Mouse (Mus musculus): ENCODE data around the gene Amotl1. TPM values are rescaled to one million over a fixed set of nuclear protein-coding genes. Genes with fewer than 3 reads are reported as not detected.
A peak's percentile ranks its signal among the peaks of the same experiment; 100 is the strongest.

Amotl1 gene
- total RNA-seq, 2 experiments from 2014 or later: 16.3 to 20.0 TPM

- no peak for DNase-seq (ENCODE audit: low spot score in 2 of 2)
Measured at GRCm38 (mm10) chr9:14642251-14643021, 2.4 kb downstream of the Amotl1 start.

- no peak for DNase-seq (ENCODE audit: low spot score in 2 of 2)
Measured at GRCm38 (mm10) chr9:14641310-14642067, 3.4 kb downstream of the Amotl1 start.

GRCm38 (mm10) chr9:14636244-14636643 is 8.6 kb downstream of the Amotl1 start:
- DNase-seq (ENCODE audit: low spot score in 2 of 2): no peak

GRCm38 (mm10) chr9:14635551-14635950 is 9.3 kb downstream of the Amotl1 start:
- no peak for DNase-seq (ENCODE audit: low spot score in 2 of 2)

GRCm38 (mm10) chr9:14634155-14634554 is 10.7 kb downstream of the Amotl1 start:
- peak in 1 of 2 experiments; percentile 39 for DNase-seq (ENCODE audit: low spot score in 2 of 2)

GRCm38 (mm10) chr9:14632365-14633163 is 12.3 kb downstream of the Amotl1 start:
- no peak for DNase-seq (ENCODE audit: low spot score in 2 of 2)

GRCm38 (mm10) chr9:14631729-14632128 is 13.1 kb downstream of the Amotl1 start:
- DNase-seq (ENCODE audit: low spot score in 2 of 2): no peak

GRCm38 (mm10) chr9:14627525-14627924 is 17.3 kb downstream of the Amotl1 start:
- DNase-seq (ENCODE audit: low spot score in 2 of 2): no peak

- no peak for DNase-seq (ENCODE audit: low spot score in 2 of 2)
Measured at GRCm38 (mm10) chr9:14625961-14626360, 18.9 kb downstream of the Amotl1 start.

- DNase-seq (ENCODE audit: low spot score in 2 of 2): no peak
Measured at GRCm38 (mm10) chr9:14625024-14625423, 19.8 kb downstream of the Amotl1 start.

GRCm38 (mm10) chr9:14623928-14624327 is 20.9 kb downstream of the Amotl1 start:
- no peak for DNase-seq (ENCODE audit: low spot score in 2 of 2)

GRCm38 (mm10) chr9:14623250-14623649 is 21.6 kb downstream of the Amotl1 start:
- DNase-seq (ENCODE audit: low spot score in 2 of 2): no peak

GRCm38 (mm10) chr9:14622848-14623247 is 22.0 kb downstream of the Amotl1 start:
- DNase-seq (ENCODE audit: low spot score in 2 of 2): no peak

- DNase-seq (ENCODE audit: low spot score in 2 of 2): no peak
Measured at GRCm38 (mm10) chr9:14620107-14620506, 24.7 kb downstream of the Amotl1 start.

- DNase-seq (ENCODE audit: low spot score in 2 of 2): peak in 1 of 2 experiments; percentile 41
Measured at GRCm38 (mm10) chr9:14614931-14615880, 29.6 kb downstream of the Amotl1 start.

GRCm38 (mm10) chr9:14614205-14614930 is 30.5 kb downstream of the Amotl1 start:
- peak; percentile 60 to 65 for DNase-seq (ENCODE audit: low spot score in 2 of 2)

GRCm38 (mm10) chr9:14613308-14614204 is 31.3 kb downstream of the Amotl1 start:
- DNase-seq (ENCODE audit: low spot score in 2 of 2): no peak

- DNase-seq (ENCODE audit: low spot score in 2 of 2): no peak
Measured at GRCm38 (mm10) chr9:14612588-14612987, 32.3 kb downstream of the Amotl1 start.

GRCm38 (mm10) chr9:14608521-14608920 is 36.3 kb downstream of the Amotl1 start:
- DNase-seq (ENCODE audit: low spot score in 2 of 2): no peak

Data from layer of hippocampus, postnatal 10 days (tissue).